10 mouse cellular contexts compared by ENCODE assay signal in genomic region chr5:120563914-120564311, GRCm38 (mm10). TPM values are rescaled to one million over a fixed set of nuclear protein-coding genes. Genes with fewer than 3 reads are reported as not detected.
DNase-seq lines count a peak whose midpoint lies in the region; ATAC-seq and TF ChIP-seq lines count a peak whose summit lies in the region.
"Had no signal": no experiment of that assay in that cellular context is flagged by ENCODE, and none has a peak within 500 bp of the region (broad histone marks: within the 10 kb centered on the region; RNA-seq: fewer than 3 reads in every experiment).

No protein-coding gene starts in this region.

- no peak overlapping the region for H3K4me2 ChIP-seq in forebrain, embryonic 12.5 days
- H3K4me2 ChIP-seq in forebrain, embryonic 15.5 days (replicated peaks): no peak overlapping the region
- H3K4me2 ChIP-seq in kidney, embryonic 16.5 days (replicated peaks; ENCODE audit: low read depth, low read length): no peak overlapping the region
- H3K4me2 ChIP-seq in embryonic facial prominence, embryonic 13.5 days: peak overlapping the region; percentile 31; the same call in 1 of the 2 replicates
- H3K4me2 ChIP-seq in liver, postnatal 0 days (ENCODE audit: low read depth, low read length): no peak overlapping the region

- H3K27me3 ChIP-seq in forebrain, embryonic 12.5 days: no peaks in the 10 kb centered on the region; the same call in 1 of the 2 replicates
- H3K27me3 ChIP-seq in forebrain, embryonic 15.5 days: no peaks in the 10 kb centered on the region
- H3K27me3 ChIP-seq in kidney, embryonic 16.5 days (ENCODE audit: insufficient read depth, low read length): no peaks in the 10 kb centered on the region
- H3K27me3 ChIP-seq in embryonic facial prominence, embryonic 13.5 days: no peaks in the 10 kb centered on the region
- no peaks in the 10 kb centered on the region for H3K27me3 ChIP-seq in liver, postnatal 0 days (ENCODE audit: insufficient read depth, low read length)

- H3K9ac ChIP-seq in forebrain, embryonic 12.5 days: no peak overlapping the region; the same call in 1 of the 2 replicates
- no peak overlapping the region for H3K9ac ChIP-seq in forebrain, embryonic 15.5 days (replicated peaks)
- no peak overlapping the region for H3K9ac ChIP-seq in kidney, embryonic 16.5 days (replicated peaks; ENCODE audit: low read length)
- no peak overlapping the region for H3K9ac ChIP-seq in embryonic facial prominence, embryonic 13.5 days
- H3K9ac ChIP-seq in liver, postnatal 0 days (replicated peaks): no peak overlapping the region

- no peaks in the 10 kb centered on the region for H3K9me3 ChIP-seq in forebrain, embryonic 12.5 days
- no peaks in the 10 kb centered on the region for H3K9me3 ChIP-seq in forebrain, embryonic 15.5 days
- no peaks in the 10 kb centered on the region for H3K9me3 ChIP-seq in kidney, embryonic 16.5 days (ENCODE audit: low read length)
- H3K9me3 ChIP-seq in embryonic facial prominence, embryonic 13.5 days: no peaks in the 10 kb centered on the region
- H3K9me3 ChIP-seq in liver, postnatal 0 days (ENCODE audit: low read length): no peaks in the 10 kb centered on the region

- H3K27ac ChIP-seq in forebrain, embryonic 12.5 days: peak overlapping the region; percentile 53; the same call in 1 of the 2 replicates
- H3K27ac ChIP-seq in forebrain, embryonic 15.5 days (replicated peaks): no peak overlapping the region
- H3K27ac ChIP-seq in kidney, embryonic 16.5 days (ENCODE audit: low read length): peak overlapping the region; percentile 96
- H3K27ac ChIP-seq in embryonic facial prominence, embryonic 13.5 days: peak overlapping the region; percentile 90
- peak overlapping the region; percentile 91 for H3K27ac ChIP-seq in liver, postnatal 0 days (ENCODE audit: low read depth)

- no peak for TF ChIP-seq CTCF in liver, postnatal 0 days (IDR thresholded peaks at IDR 0.05; ENCODE audit: low read depth)

- peaks cover 78% of the 10 kb centered on the region for H3K4me1 ChIP-seq in forebrain, embryonic 12.5 days
- peaks cover 65% of the 10 kb centered on the region for H3K4me1 ChIP-seq in forebrain, embryonic 15.5 days
- H3K4me1 ChIP-seq in kidney, embryonic 16.5 days (ENCODE audit: insufficient read depth, low read length): peaks cover 94% of the 10 kb centered on the region
- H3K4me1 ChIP-seq in embryonic facial prominence, embryonic 13.5 days: peaks cover 83% of the 10 kb centered on the region
- H3K4me1 ChIP-seq in liver, postnatal 0 days (ENCODE audit: insufficient read depth): peaks cover 60% of the 10 kb centered on the region

- H3K36me3 ChIP-seq in forebrain, embryonic 12.5 days (replicated peaks): no peaks in the 10 kb centered on the region
- no peaks in the 10 kb centered on the region for H3K36me3 ChIP-seq in forebrain, embryonic 15.5 days
- H3K36me3 ChIP-seq in kidney, embryonic 16.5 days (ENCODE audit: insufficient read depth, low read length): no peaks in the 10 kb centered on the region
- no peaks in the 10 kb centered on the region for H3K36me3 ChIP-seq in embryonic facial prominence, embryonic 13.5 days
- no peaks in the 10 kb centered on the region for H3K36me3 ChIP-seq in liver, postnatal 0 days (replicated peaks; ENCODE audit: insufficient read depth, low read length)

- H3K4me3 ChIP-seq in forebrain, embryonic 12.5 days (replicated peaks): no peak overlapping the region
- H3K4me3 ChIP-seq in forebrain, embryonic 15.5 days: no peak overlapping the region
- no peak overlapping the region for H3K4me3 ChIP-seq in kidney, embryonic 16.5 days (ENCODE audit: low read length)
- no peak overlapping the region for H3K4me3 ChIP-seq in embryonic facial prominence, embryonic 13.5 days
- H3K4me3 ChIP-seq in liver, postnatal 0 days (ENCODE audit: low read depth, low read length): no peak overlapping the region

- no peak for ATAC-seq in forebrain, embryonic 12.5 days (ENCODE audit: low FRiP score)
- no peak for ATAC-seq in forebrain, embryonic 15.5 days (replicated peaks)
- ATAC-seq in kidney, embryonic 16.5 days (ENCODE audit: low FRiP score, low TSS enrichment): no peak
- ATAC-seq in embryonic facial prominence, embryonic 13.5 days (ENCODE audit: insufficient number of reproducible peaks, insufficient read depth, low FRiP score, low TSS enrichment, low read depth): no peak
- ATAC-seq in liver, postnatal 0 days: no peak

- no peak for DNase-seq in kidney, postnatal 36 days
- DNase-seq in liver, postnatal 0 days: no peak
- no peak for DNase-seq in frontal cortex, postnatal 36 days (ENCODE audit: low spot score in 2 of 2)
- DNase-seq in gastrocnemius, adult 18-20 months (ENCODE audit: low spot score): no peak
- DNase-seq: B cell, adult 2 months; cerebellum, postnatal 10 days had no signal

- TF ChIP-seq EP300 in liver, postnatal 0 days (IDR thresholded peaks at IDR 0.05; ENCODE audit: low read depth): no peak

- 68% methylated on average over 4 of the region's 4 CpGs for WGBS in forebrain, embryonic 12.5 days
- 66% methylated on average over 4 of the region's 4 CpGs for WGBS in forebrain, embryonic 15.5 days
- 26% methylated on average over 4 of the region's 4 CpGs for WGBS in kidney, embryonic 16.5 days
- 34% methylated on average over 4 of the region's 4 CpGs for WGBS in embryonic facial prominence, embryonic 13.5 days
- 36% methylated on average over 4 of the region's 4 CpGs for WGBS in liver, postnatal 0 days (ENCODE audit: insufficient replicate concordance)

RNA-seq across cellular contexts. Expression of gene Tpcn1, which starts 24.6 kb away (rescaled TPM):
- 11.8 and 15.1 TPM in 2 replicates for polyA plus RNA-seq in forebrain, embryonic 12.5 days (2016; fragmentation: Nextera tagmentation; extraction: Ambion mirVana)
- 17.4 and 19.9 TPM in 2 replicates for polyA plus RNA-seq in forebrain, embryonic 15.5 days (2015; fragmentation: Nextera tagmentation; extraction: Ambion mirVana)
- 30.6 and 34.1 TPM in 2 replicates for polyA plus RNA-seq in kidney, embryonic 16.5 days (2015; fragmentation: Nextera tagmentation; extraction: Ambion mirVana)
- polyA plus RNA-seq in embryonic facial prominence, embryonic 13.5 days (2015; fragmentation: Nextera tagmentation; extraction: Ambion mirVana): 21.0 and 22.3 TPM in 2 replicates
- polyA plus RNA-seq in liver, postnatal 0 days (2015; fragmentation: Nextera tagmentation; extraction: Ambion mirVana): 16.3 and 18.6 TPM in 2 replicates
- total RNA-seq in gastrocnemius, adult 18-20 months (2021): 10 to 100 TPM; 38.9 to 42.9 TPM

RNA-seq across cellular contexts. Expression of gene Iqcd, which starts 24.9 kb away (rescaled TPM):
- 1.3 and 1.4 TPM in 2 replicates for polyA plus RNA-seq in forebrain, embryonic 12.5 days (2016; fragmentation: Nextera tagmentation; extraction: Ambion mirVana)
- polyA plus RNA-seq in forebrain, embryonic 15.5 days (2015; fragmentation: Nextera tagmentation; extraction: Ambion mirVana): 1.5 and 2.1 TPM in 2 replicates
- 1.5 TPM in 2 replicates for polyA plus RNA-seq in kidney, embryonic 16.5 days (2015; fragmentation: Nextera tagmentation; extraction: Ambion mirVana)
- 0.60 and 0.80 TPM in 2 replicates for polyA plus RNA-seq in embryonic facial prominence, embryonic 13.5 days (2015; fragmentation: Nextera tagmentation; extraction: Ambion mirVana)
- 0.75 and 0.84 TPM in 2 replicates for polyA plus RNA-seq in liver, postnatal 0 days (2015; fragmentation: Nextera tagmentation; extraction: Ambion mirVana)
- total RNA-seq in gastrocnemius, adult 18-20 months (2021): not detected

RNA-seq across cellular contexts. Expression of gene Rita1, which starts 48.5 kb away (rescaled TPM):
- 13.6 and 16.6 TPM in 2 replicates for polyA plus RNA-seq in forebrain, embryonic 12.5 days (2016; fragmentation: Nextera tagmentation; extraction: Ambion mirVana)
- polyA plus RNA-seq in forebrain, embryonic 15.5 days (2015; fragmentation: Nextera tagmentation; extraction: Ambion mirVana): 22.4 and 23.0 TPM in 2 replicates
- 18.0 and 18.4 TPM in 2 replicates for polyA plus RNA-seq in kidney, embryonic 16.5 days (2015; fragmentation: Nextera tagmentation; extraction: Ambion mirVana)
- polyA plus RNA-seq in embryonic facial prominence, embryonic 13.5 days (2015; fragmentation: Nextera tagmentation; extraction: Ambion mirVana): 16.2 and 17.6 TPM in 2 replicates
- 3.1 and 3.4 TPM in 2 replicates for polyA plus RNA-seq in liver, postnatal 0 days (2015; fragmentation: Nextera tagmentation; extraction: Ambion mirVana)
- total RNA-seq in gastrocnemius, adult 18-20 months (2021): 1 to 10 TPM; 7.0 to 7.5 TPM

RNA-seq across cellular contexts. Expression of gene Ddx54, which starts 48.6 kb away (rescaled TPM):
- 50.7 and 52.6 TPM in 2 replicates for polyA plus RNA-seq in forebrain, embryonic 12.5 days (2016; fragmentation: Nextera tagmentation; extraction: Ambion mirVana)
- polyA plus RNA-seq in forebrain, embryonic 15.5 days (2015; fragmentation: Nextera tagmentation; extraction: Ambion mirVana): 46.9 and 49.0 TPM in 2 replicates
- polyA plus RNA-seq in kidney, embryonic 16.5 days (2015; fragmentation: Nextera tagmentation; extraction: Ambion mirVana): 53.7 and 54.8 TPM in 2 replicates
- 45.6 and 46.8 TPM in 2 replicates for polyA plus RNA-seq in embryonic facial prominence, embryonic 13.5 days (2015; fragmentation: Nextera tagmentation; extraction: Ambion mirVana)
- 14.0 and 15.1 TPM in 2 replicates for polyA plus RNA-seq in liver, postnatal 0 days (2015; fragmentation: Nextera tagmentation; extraction: Ambion mirVana)
- total RNA-seq in gastrocnemius, adult 18-20 months (2021): 10 to 100 TPM; 15.8 to 15.9 TPM

RNA-seq across cellular contexts. Expression of gene Slc8b1, which starts 52.9 kb away (rescaled TPM):
- polyA plus RNA-seq in forebrain, embryonic 12.5 days (2016; fragmentation: Nextera tagmentation; extraction: Ambion mirVana): 2.3 and 2.8 TPM in 2 replicates
- polyA plus RNA-seq in forebrain, embryonic 15.5 days (2015; fragmentation: Nextera tagmentation; extraction: Ambion mirVana): 2.2 and 2.4 TPM in 2 replicates
- polyA plus RNA-seq in kidney, embryonic 16.5 days (2015; fragmentation: Nextera tagmentation; extraction: Ambion mirVana): 10.1 and 14.2 TPM in 2 replicates
- 5.0 and 5.9 TPM in 2 replicates for polyA plus RNA-seq in embryonic facial prominence, embryonic 13.5 days (2015; fragmentation: Nextera tagmentation; extraction: Ambion mirVana)
- polyA plus RNA-seq in liver, postnatal 0 days (2015; fragmentation: Nextera tagmentation; extraction: Ambion mirVana): 15.3 and 17.1 TPM in 2 replicates
- 1 to 10 TPM; 8.5 to 8.6 TPM for total RNA-seq in gastrocnemius, adult 18-20 months (2021)
